Mouse (Mus musculus): ENCODE data around the gene Rps8. TPM values are rescaled to one million over a fixed set of nuclear protein-coding genes. Genes with fewer than 3 reads are reported as not detected.

The Rps8 gene
- 784 and 900 TPM in 2 replicates for polyA plus RNA-seq (2014; fragmentation: Nextera tagmentation; extraction: Ambion mirVana)

DNA sequence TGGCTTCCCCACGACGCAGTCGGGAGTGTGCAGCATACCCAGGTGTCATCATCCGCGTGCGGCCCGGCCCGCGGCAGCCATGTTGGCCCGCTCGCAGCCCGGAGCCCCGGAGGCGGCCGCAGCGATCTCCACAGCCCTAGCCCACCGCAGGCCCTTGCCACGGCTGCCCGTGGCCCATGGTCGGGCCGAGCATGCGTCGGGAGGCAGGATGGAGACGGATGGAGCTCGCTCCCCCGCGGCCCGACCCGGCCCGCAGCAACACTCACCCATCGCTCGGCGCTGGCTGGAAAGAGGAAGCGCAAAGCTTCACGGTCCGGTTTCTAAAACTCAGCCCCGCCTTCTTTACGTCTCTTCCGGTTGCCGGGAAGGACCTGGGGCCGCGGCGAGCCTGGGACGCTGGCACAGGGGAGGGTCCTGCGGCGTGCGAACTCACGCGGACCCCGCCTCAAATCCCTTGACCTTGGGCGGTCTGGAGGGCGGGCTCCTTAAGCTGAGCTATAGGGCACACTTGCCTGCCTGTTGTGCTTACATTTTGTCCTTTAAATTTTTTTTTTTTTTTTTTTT lies at the start of gene Rps8:
Gene Rps8, minus strand, starts transcription at position 452 of the 564 bp plus-strand sequence.
- Histone ChIP-seq H3K27me3 (ENCODE audit: control insufficient read depth, insufficient read depth, low read length) (no peaks in the 10 kb centered on the region), H3K9ac (ENCODE audit: low read length) (peak within 1 kb of the TSS; percentile 99), H3K36me3 (ENCODE audit: control insufficient read depth, insufficient read depth, low read length) (peaks cover 64% of the 10 kb centered on the region), H3K4me2 (ENCODE audit: low read length) (peak within 1 kb of the TSS; percentile 83), H3K4me1 (ENCODE audit: control insufficient read depth in 2 of 2, insufficient read depth in 2 of 2, low read length in 2 of 2) (peaks cover 9 to 22% of the 10 kb centered on the region in 2 experiments), H3K9me3 (ENCODE audit: control insufficient read depth, low read length) (no peaks in the 10 kb centered on the region), H3K4me3 (ENCODE audit: control insufficient read depth in 1 of 2, insufficient read depth in 1 of 2, low read depth in 1 of 2, low read length in 2 of 2) (peak within 1 kb of the TSS; percentile 91 to 94), H3K27ac (replicated peaks in 1 of 2; ENCODE audit: control insufficient read depth in 1 of 2, insufficient read depth in 1 of 2, low read depth in 2 of 2, low read length in 2 of 2) (peak within 1 kb of the TSS; percentile 77 to 89)
- peak; percentile 86 for ATAC-seq (ENCODE audit: insufficient number of reproducible peaks, insufficient read depth, low FRiP score, low read depth)
- under 1% methylated on average over 50 of the region's 52 CpGs for WGBS

DNA sequence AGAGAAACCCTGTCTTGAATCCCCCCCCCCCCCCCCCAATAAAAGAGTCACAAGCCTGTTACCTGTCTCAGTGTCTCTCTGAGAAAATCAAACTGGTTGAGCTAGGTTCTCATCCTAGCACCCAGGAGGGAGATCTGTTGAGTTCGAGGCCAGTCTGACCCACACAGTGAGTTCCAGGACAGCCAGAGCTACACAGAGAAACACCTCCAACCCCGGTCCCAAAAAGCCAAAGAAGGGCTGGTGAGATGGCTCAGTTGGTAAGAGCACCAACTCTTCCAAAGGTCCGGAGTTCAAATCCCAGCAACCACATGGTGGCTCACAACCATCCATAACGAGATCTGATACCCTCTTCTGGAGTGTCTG lies 46.9 kb upstream of the Rps8 start:
- WGBS = 63% methylated on average over 4 of the region's 4 CpGs

DNA sequence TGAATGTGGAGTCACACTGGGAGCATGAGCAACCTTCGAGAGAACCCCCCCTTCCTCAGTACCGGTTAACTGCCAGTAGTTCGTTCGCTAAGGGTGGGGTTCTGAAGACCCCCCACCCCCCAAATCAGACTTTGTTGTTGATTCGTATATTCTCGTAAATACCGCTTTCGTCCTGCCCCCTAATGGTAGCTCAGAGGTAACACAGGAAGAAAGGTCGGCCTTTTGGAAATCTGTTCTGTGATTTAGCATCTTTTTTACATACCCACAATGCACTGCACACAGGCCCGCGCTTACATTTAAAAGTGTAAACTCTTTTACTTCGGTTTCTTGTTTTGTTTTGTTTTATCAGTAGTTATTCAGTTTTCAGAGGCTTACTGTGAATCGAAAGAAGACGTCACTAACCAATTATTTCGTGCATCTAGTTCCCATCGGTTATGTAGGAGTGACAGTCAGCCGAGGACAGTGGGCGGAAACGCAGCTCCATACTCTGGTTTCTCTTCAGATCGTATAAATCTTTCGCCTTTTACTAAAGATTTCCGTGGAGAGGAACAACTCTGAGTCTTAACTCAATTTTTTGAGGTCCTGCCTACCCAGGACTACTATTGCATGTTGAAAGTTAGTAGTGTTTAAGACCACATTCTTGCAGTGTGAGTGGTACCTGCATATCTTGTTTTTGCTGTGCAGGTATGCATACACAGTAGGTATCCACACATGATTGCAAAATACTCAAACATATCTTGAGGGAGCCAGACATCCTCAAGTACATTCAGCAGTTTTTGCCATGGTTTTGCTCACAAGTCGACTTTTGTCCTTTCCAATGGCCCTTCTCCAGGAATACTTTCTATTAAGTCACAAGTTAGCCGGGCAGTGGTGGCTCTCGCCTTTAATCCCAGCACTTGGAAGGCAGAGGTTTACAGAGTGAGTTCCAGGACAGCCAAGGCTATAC lies 46.3 kb upstream of the Rps8 start:
- Histone ChIP-seq H3K4me1 (ENCODE audit: control insufficient read depth in 2 of 2, insufficient read depth in 2 of 2, low read length in 2 of 2) (no peaks in the 10 kb centered on the region; a peak in 1 of 4 replicates), H3K27me3 (ENCODE audit: control insufficient read depth, insufficient read depth, low read length) (no peaks in the 10 kb centered on the region), H3K27ac (replicated peaks in 1 of 2; ENCODE audit: control insufficient read depth in 1 of 2, insufficient read depth in 1 of 2, low read depth in 2 of 2, low read length in 2 of 2) (peak overlapping the region; percentile 28 to 76), H3K4me2 (ENCODE audit: low read length) (peak overlapping the region; percentile 62), H3K9ac (ENCODE audit: low read length) (peak overlapping the region; percentile 73), H3K4me3 (ENCODE audit: control insufficient read depth in 1 of 2, insufficient read depth in 1 of 2, low read depth in 1 of 2, low read length in 2 of 2) (peak overlapping the region; percentile 34 to 37), H3K36me3 (ENCODE audit: control insufficient read depth, insufficient read depth, low read length) (no peaks in the 10 kb centered on the region), H3K9me3 (ENCODE audit: control insufficient read depth, low read length) (no peaks in the 10 kb centered on the region)
- WGBS = under 1% methylated on average over 25 of the region's 25 CpGs
- ATAC-seq (ENCODE audit: insufficient number of reproducible peaks, insufficient read depth, low FRiP score, low read depth) = peak; percentile 47; the same call in 1 of the 2 replicates

More for the DNA sequence above, 46.9 kb upstream of the Rps8 start:
- no peaks in the 10 kb centered on the region; a peak in 1 of 4 replicates for H3K4me1 ChIP-seq (ENCODE audit: control insufficient read depth in 2 of 2, insufficient read depth in 2 of 2, low read length in 2 of 2)
- H3K4me3 ChIP-seq (ENCODE audit: control insufficient read depth in 1 of 2, insufficient read depth in 1 of 2, low read depth in 1 of 2, low read length in 2 of 2) = no peak overlapping the region
- H3K36me3 ChIP-seq (ENCODE audit: control insufficient read depth, insufficient read depth, low read length) = no peaks in the 10 kb centered on the region
- H3K27me3 ChIP-seq (ENCODE audit: control insufficient read depth, insufficient read depth, low read length) = no peaks in the 10 kb centered on the region
- peak overlapping the region; percentile 73 for H3K9ac ChIP-seq (ENCODE audit: low read length)
- no peak for ATAC-seq (ENCODE audit: insufficient number of reproducible peaks, insufficient read depth, low FRiP score, low read depth)
- H3K27ac ChIP-seq (replicated peaks in 1 of 2; ENCODE audit: control insufficient read depth in 1 of 2, insufficient read depth in 1 of 2, low read depth in 2 of 2, low read length in 2 of 2) = peak overlapping the region in 1 of 2 experiments; percentile 76; a peak in 1 of 4 replicates
- H3K9me3 ChIP-seq (ENCODE audit: control insufficient read depth, low read length) = no peaks in the 10 kb centered on the region
- peak overlapping the region; percentile 62; the same call in 1 of the 2 replicates for H3K4me2 ChIP-seq (ENCODE audit: low read length)

DNA sequence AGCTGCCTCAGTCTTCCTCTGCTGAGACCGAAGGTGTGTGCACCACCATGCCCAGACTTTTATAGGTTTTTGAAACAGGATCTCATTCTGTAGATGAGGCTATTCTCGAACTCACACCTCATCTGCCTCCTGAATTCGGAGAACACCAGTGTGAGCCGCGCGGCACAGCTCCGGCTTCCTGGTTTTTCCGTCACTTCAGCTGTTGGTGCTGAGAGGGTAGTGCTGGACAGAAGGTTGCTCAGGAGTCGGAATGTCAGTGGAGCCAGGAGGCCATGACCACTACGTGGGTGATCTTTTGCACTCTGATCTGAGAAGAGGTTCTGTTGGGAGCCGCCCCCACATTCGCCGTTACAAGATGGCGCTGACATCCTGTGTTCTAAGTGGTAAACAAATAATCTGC lies 35.8 kb upstream of the Rps8 start:
- Histone ChIP-seq H3K4me3 (ENCODE audit: control insufficient read depth in 1 of 2, insufficient read depth in 1 of 2, low read depth in 1 of 2, low read length in 2 of 2) (no peak overlapping the region), H3K27ac (replicated peaks in 1 of 2; ENCODE audit: control insufficient read depth in 1 of 2, insufficient read depth in 1 of 2, low read depth in 2 of 2, low read length in 2 of 2) (no peak overlapping the region), H3K9ac (ENCODE audit: low read length) (no peak overlapping the region), H3K36me3 (ENCODE audit: control insufficient read depth, insufficient read depth, low read length) (no peaks in the 10 kb centered on the region), H3K4me1 (ENCODE audit: control insufficient read depth in 2 of 2, insufficient read depth in 2 of 2, low read length in 2 of 2) (peaks cover 0 to 4% of the 10 kb centered on the region in 2 experiments; a peak in 1 of 4 replicates), H3K27me3 (ENCODE audit: control insufficient read depth, insufficient read depth, low read length) (no peaks in the 10 kb centered on the region), H3K4me2 (ENCODE audit: low read length) (no peak overlapping the region), H3K9me3 (ENCODE audit: control insufficient read depth, low read length) (no peaks in the 10 kb centered on the region)
- ATAC-seq (ENCODE audit: insufficient number of reproducible peaks, insufficient read depth, low FRiP score, low read depth) = no peak
- 94% methylated on average over 14 of the region's 14 CpGs for WGBS

DNA sequence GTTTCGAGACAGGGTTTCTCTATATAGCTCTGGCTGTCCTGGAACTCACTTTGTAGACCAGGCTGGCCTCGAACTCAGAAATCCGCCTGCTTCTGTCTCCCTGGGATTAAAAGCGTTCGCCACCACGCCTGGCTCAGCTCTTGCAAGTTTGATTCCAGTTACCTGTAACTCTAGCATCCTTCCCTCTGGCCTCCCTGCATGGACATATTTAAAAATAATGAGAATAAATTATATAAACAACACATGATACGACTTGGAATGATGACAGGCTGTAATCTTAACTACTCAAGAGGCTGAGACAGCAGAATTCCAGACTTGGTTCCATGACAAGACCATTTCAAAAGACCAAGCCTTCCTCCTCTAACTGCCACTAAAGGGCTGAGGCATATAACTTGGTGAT lies 34.6 kb upstream of the Rps8 start:
- WGBS = 68% methylated on average over 7 of the region's 7 CpGs

DNA sequence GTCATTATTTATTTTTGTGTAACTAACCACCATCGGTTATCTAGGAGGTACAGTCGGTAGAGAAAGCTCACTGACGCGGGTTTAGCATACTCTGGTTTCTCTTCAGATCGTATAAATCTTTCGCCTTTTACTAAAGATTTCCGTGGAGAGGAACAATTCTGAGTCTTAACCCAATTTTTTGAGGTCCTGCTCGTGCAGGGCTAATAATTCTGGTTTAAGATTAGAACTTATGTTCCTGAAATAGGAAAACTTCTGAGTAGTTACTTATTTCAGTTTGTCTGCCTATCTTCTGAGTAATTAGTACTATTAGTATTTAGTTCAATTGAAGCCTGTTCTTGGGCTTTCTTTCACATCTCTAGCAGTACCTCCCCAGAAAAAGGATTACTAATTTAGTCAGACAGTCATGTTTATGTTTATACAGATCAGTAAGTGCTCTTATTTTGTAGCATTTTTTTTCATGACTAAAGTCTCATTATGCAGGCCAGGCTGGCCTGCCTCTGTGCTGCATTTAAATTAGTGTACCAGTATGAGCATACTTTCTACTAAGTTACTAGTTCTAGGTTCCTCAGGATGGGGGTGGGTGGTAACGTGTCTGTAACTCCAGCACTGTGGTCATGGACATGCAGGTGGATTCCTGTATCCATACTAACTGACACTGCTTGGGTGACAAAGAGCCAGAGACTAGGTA lies 34.0 kb upstream of the Rps8 start:
- peak; percentile 72 for ATAC-seq (ENCODE audit: insufficient number of reproducible peaks, insufficient read depth, low FRiP score, low read depth)
- Histone ChIP-seq H3K9ac (ENCODE audit: low read length) (peak overlapping the region; percentile 76), H3K9me3 (ENCODE audit: control insufficient read depth, low read length) (no peaks in the 10 kb centered on the region), H3K4me1 (ENCODE audit: control insufficient read depth in 2 of 2, insufficient read depth in 2 of 2, low read length in 2 of 2) (peaks cover 0 to 4% of the 10 kb centered on the region in 2 experiments; a peak in 1 of 4 replicates), H3K36me3 (ENCODE audit: control insufficient read depth, insufficient read depth, low read length) (no peaks in the 10 kb centered on the region), H3K4me2 (ENCODE audit: low read length) (peak overlapping the region; percentile 67), H3K27ac (replicated peaks in 1 of 2; ENCODE audit: control insufficient read depth in 1 of 2, insufficient read depth in 1 of 2, low read depth in 2 of 2, low read length in 2 of 2) (peak overlapping the region; percentile 84), H3K27me3 (ENCODE audit: control insufficient read depth, insufficient read depth, low read length) (no peaks in the 10 kb centered on the region), H3K4me3 (ENCODE audit: control insufficient read depth in 1 of 2, insufficient read depth in 1 of 2, low read depth in 1 of 2, low read length in 2 of 2) (peak overlapping the region in 1 of 2 experiments; percentile 43; a peak in 2 of 4 replicates)
- under 1% methylated on average over 9 of the region's 9 CpGs for WGBS

More for the DNA sequence above, 34.6 kb upstream of the Rps8 start:
- H3K36me3 ChIP-seq (ENCODE audit: control insufficient read depth, insufficient read depth, low read length) = no peaks in the 10 kb centered on the region
- H3K4me1 ChIP-seq (ENCODE audit: control insufficient read depth in 2 of 2, insufficient read depth in 2 of 2, low read length in 2 of 2) = peaks cover 0 to 4% of the 10 kb centered on the region in 2 experiments; a peak in 1 of 4 replicates
- peak overlapping the region; percentile 76 for H3K9ac ChIP-seq (ENCODE audit: low read length)
- peak overlapping the region; percentile 84 for H3K27ac ChIP-seq (replicated peaks in 1 of 2; ENCODE audit: control insufficient read depth in 1 of 2, insufficient read depth in 1 of 2, low read depth in 2 of 2, low read length in 2 of 2)
- H3K9me3 ChIP-seq (ENCODE audit: control insufficient read depth, low read length) = no peaks in the 10 kb centered on the region
- ATAC-seq (ENCODE audit: insufficient number of reproducible peaks, insufficient read depth, low FRiP score, low read depth) = no peak
- peak overlapping the region; percentile 67; the same call in 1 of the 2 replicates for H3K4me2 ChIP-seq (ENCODE audit: low read length)
- H3K27me3 ChIP-seq (ENCODE audit: control insufficient read depth, insufficient read depth, low read length) = no peaks in the 10 kb centered on the region
- H3K4me3 ChIP-seq (ENCODE audit: control insufficient read depth in 1 of 2, insufficient read depth in 1 of 2, low read depth in 1 of 2, low read length in 2 of 2) = no peak overlapping the region

DNA sequence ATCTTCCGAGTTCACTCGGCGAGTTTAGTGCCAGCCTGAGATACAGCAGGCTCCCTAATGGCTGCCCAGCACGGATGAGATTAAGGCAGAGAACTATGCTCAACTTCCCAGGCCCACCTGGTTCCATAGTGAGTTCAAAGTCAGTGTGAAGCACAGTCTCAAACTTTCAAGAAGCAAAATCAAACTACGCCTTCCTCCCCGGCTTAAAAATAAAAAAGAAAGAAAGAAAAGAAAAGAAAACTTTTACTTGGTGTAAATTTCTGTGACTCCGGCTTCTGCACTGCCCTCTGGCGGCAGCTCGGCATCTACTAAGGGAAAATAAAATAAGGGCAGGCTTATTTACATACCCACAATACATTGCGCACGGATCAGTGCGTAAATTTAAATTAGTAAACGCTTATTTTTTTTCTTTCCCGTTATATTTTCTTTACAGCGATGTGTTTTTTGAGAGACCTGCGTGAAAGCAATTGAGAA lies 33.4 kb upstream of the Rps8 start:
- H3K4me1 ChIP-seq (ENCODE audit: control insufficient read depth in 2 of 2, insufficient read depth in 2 of 2, low read length in 2 of 2) = peaks cover 0 to 4% of the 10 kb centered on the region in 2 experiments; a peak in 1 of 4 replicates
- 0% methylated on average over 16 of the region's 16 CpGs for WGBS
- H3K4me3 ChIP-seq (ENCODE audit: control insufficient read depth in 1 of 2, insufficient read depth in 1 of 2, low read depth in 1 of 2, low read length in 2 of 2) = peak overlapping the region; percentile 43 to 52
- H3K4me2 ChIP-seq (ENCODE audit: low read length) = peak overlapping the region; percentile 67
- no peaks in the 10 kb centered on the region for H3K27me3 ChIP-seq (ENCODE audit: control insufficient read depth, insufficient read depth, low read length)
- peak overlapping the region; percentile 83 to 84 for H3K27ac ChIP-seq (replicated peaks in 1 of 2; ENCODE audit: control insufficient read depth in 1 of 2, insufficient read depth in 1 of 2, low read depth in 2 of 2, low read length in 2 of 2)
- 0 out of 2 replicates have a peak, but pooled peaks have one; percentile 59 for ATAC-seq (ENCODE audit: insufficient number of reproducible peaks, insufficient read depth, low FRiP score, low read depth)
- no peaks in the 10 kb centered on the region for H3K36me3 ChIP-seq (ENCODE audit: control insufficient read depth, insufficient read depth, low read length)
- H3K9ac ChIP-seq (ENCODE audit: low read length) = peak overlapping the region; percentile 76
- H3K9me3 ChIP-seq (ENCODE audit: control insufficient read depth, low read length) = no peaks in the 10 kb centered on the region

All from heart, embryonic 14.5 days (tissue).